Mouse (Mus musculus): ENCODE results near the gene Mtcl1. TPM values are rescaled to one million over a fixed set of nuclear protein-coding genes. Genes with fewer than 3 reads are reported as not detected.

Mtcl1 gene
- polyA plus RNA-seq, 1 experiment from 2014 or later = 1.8 TPM

GRCm38 (mm10) chr17:66357171-66358025 lies 92.2 kb downstream of the Mtcl1 start:
- H3K9ac ChIP-seq (ENCODE audit: low read length) = no peak overlapping the region
- 74% methylated on average over 9 of the region's 9 CpGs for WGBS
- no peak for DNase-seq (ENCODE audit: low spot score)
- no peaks in the 10 kb centered on the region for H3K27me3 ChIP-seq (ENCODE audit: control insufficient read depth, insufficient read depth, low read length)
- no peak for ATAC-seq (ENCODE audit: low FRiP score, low TSS enrichment)
- H3K36me3 ChIP-seq (ENCODE audit: control insufficient read depth, insufficient read depth, low read length) = no peaks in the 10 kb centered on the region
- H3K4me1 ChIP-seq (replicated peaks; ENCODE audit: control insufficient read depth, insufficient read depth) = peaks cover 4% of the 10 kb centered on the region; the same call in 1 of the 2 replicates
- H3K4me2 ChIP-seq (replicated peaks; ENCODE audit: low read depth) = no peak overlapping the region
- H3K27ac ChIP-seq (replicated peaks) = no peak overlapping the region
- H3K9me3 ChIP-seq (ENCODE audit: control insufficient read depth, low read length) = no peaks in the 10 kb centered on the region
- TF ChIP-seq EP300 (optimal IDR thresholded peaks at IDR 0.05) = no peak
- TF ChIP-seq CTCF (IDR thresholded peaks at IDR 0.05; ENCODE audit: low read depth) = no peak
- no peak overlapping the region for H3K4me3 ChIP-seq (ENCODE audit: low read depth, low read length)

- H3K9ac ChIP-seq (ENCODE audit: low read length) = no peak overlapping the region
- TF ChIP-seq CTCF (IDR thresholded peaks at IDR 0.05; ENCODE audit: low read depth) (no peak), EP300 (optimal IDR thresholded peaks at IDR 0.05) (no peak)
- H3K4me3 ChIP-seq (ENCODE audit: low read depth, low read length) = no peak overlapping the region
- DNase-seq (ENCODE audit: low spot score) (no peak), ATAC-seq (ENCODE audit: low FRiP score, low TSS enrichment) (no peak)
- H3K27me3 ChIP-seq (ENCODE audit: control insufficient read depth, insufficient read depth, low read length) = no peaks in the 10 kb centered on the region
- 68% methylated on average over 14 of the region's 14 CpGs for WGBS
- H3K9me3 ChIP-seq (ENCODE audit: control insufficient read depth, low read length) = no peaks in the 10 kb centered on the region
- no peaks in the 10 kb centered on the region for H3K36me3 ChIP-seq (ENCODE audit: control insufficient read depth, insufficient read depth, low read length)
- H3K4me1 ChIP-seq (replicated peaks; ENCODE audit: control insufficient read depth, insufficient read depth) = peaks cover 8% of the 10 kb centered on the region
- no peak overlapping the region for H3K27ac ChIP-seq (replicated peaks)
- H3K4me2 ChIP-seq (replicated peaks; ENCODE audit: low read depth) = no peak overlapping the region
Measured at GRCm38 (mm10) chr17:66353907-66354306, 95.6 kb downstream of the Mtcl1 start.

GRCm38 (mm10) chr17:66352847-66353643 lies 96.5 kb downstream of the Mtcl1 start:
- 45% methylated on average over 20 of the region's 20 CpGs for WGBS
- no peak for TF ChIP-seq CTCF (IDR thresholded peaks at IDR 0.05; ENCODE audit: low read depth)
- no peak for TF ChIP-seq EP300 (optimal IDR thresholded peaks at IDR 0.05)
- H3K9ac ChIP-seq (ENCODE audit: low read length) = no peak overlapping the region
- ATAC-seq (ENCODE audit: low FRiP score, low TSS enrichment) = peak; percentile 65
- H3K4me3 ChIP-seq (ENCODE audit: low read depth, low read length) = no peak overlapping the region
- H3K36me3 ChIP-seq (ENCODE audit: control insufficient read depth, insufficient read depth, low read length) = no peaks in the 10 kb centered on the region
- peaks cover 5% of the 10 kb centered on the region for H3K4me1 ChIP-seq (replicated peaks; ENCODE audit: control insufficient read depth, insufficient read depth)
- H3K4me2 ChIP-seq (replicated peaks; ENCODE audit: low read depth) = no peak overlapping the region
- no peaks in the 10 kb centered on the region for H3K9me3 ChIP-seq (ENCODE audit: control insufficient read depth, low read length)
- H3K27me3 ChIP-seq (ENCODE audit: control insufficient read depth, insufficient read depth, low read length) = no peaks in the 10 kb centered on the region
- peak overlapping the region; percentile 69 for H3K27ac ChIP-seq (replicated peaks)
- no peak for DNase-seq (ENCODE audit: low spot score)

GRCm38 (mm10) chr17:66352219-66352618 lies 97.3 kb downstream of the Mtcl1 start:
- Histone ChIP-seq H3K9me3 (ENCODE audit: control insufficient read depth, low read length) (no peaks in the 10 kb centered on the region), H3K4me2 (replicated peaks; ENCODE audit: low read depth) (no peak overlapping the region), H3K36me3 (ENCODE audit: control insufficient read depth, insufficient read depth, low read length) (no peaks in the 10 kb centered on the region), H3K4me3 (ENCODE audit: low read depth, low read length) (no peak overlapping the region), H3K27ac (replicated peaks) (peak overlapping the region; percentile 56; the same call in 1 of the 2 replicates), H3K27me3 (ENCODE audit: control insufficient read depth, insufficient read depth, low read length) (no peaks in the 10 kb centered on the region), H3K4me1 (replicated peaks; ENCODE audit: control insufficient read depth, insufficient read depth) (peaks cover 4% of the 10 kb centered on the region), H3K9ac (ENCODE audit: low read length) (no peak overlapping the region)
- peak; percentile 71 for DNase-seq (ENCODE audit: low spot score)
- peak; percentile 91 for ATAC-seq (ENCODE audit: low FRiP score, low TSS enrichment)
- TF ChIP-seq EP300 (optimal IDR thresholded peaks at IDR 0.05) (no peak), CTCF (IDR thresholded peaks at IDR 0.05; ENCODE audit: low read depth) (no peak)
- 31% methylated on average over 6 of the region's 6 CpGs for WGBS

GRCm38 (mm10) chr17:66350689-66351088 lies 98.9 kb downstream of the Mtcl1 start:
- Histone ChIP-seq H3K4me2 (replicated peaks; ENCODE audit: low read depth) (no peak overlapping the region), H3K27me3 (ENCODE audit: control insufficient read depth, insufficient read depth, low read length) (no peaks in the 10 kb centered on the region), H3K4me3 (ENCODE audit: low read depth, low read length) (no peak overlapping the region), H3K9me3 (ENCODE audit: control insufficient read depth, low read length) (no peaks in the 10 kb centered on the region), H3K9ac (ENCODE audit: low read length) (no peak overlapping the region), H3K36me3 (ENCODE audit: control insufficient read depth, insufficient read depth, low read length) (no peaks in the 10 kb centered on the region), H3K4me1 (replicated peaks; ENCODE audit: control insufficient read depth, insufficient read depth) (peaks cover 4% of the 10 kb centered on the region), H3K27ac (replicated peaks) (no peak overlapping the region)
- TF ChIP-seq EP300 (optimal IDR thresholded peaks at IDR 0.05) = no peak
- 86% methylated on average over 11 of the region's 11 CpGs for WGBS
- DNase-seq (ENCODE audit: low spot score) (no peak), ATAC-seq (ENCODE audit: low FRiP score, low TSS enrichment) (no peak)

All from stomach, postnatal 0 days (tissue).